Mouse (Mus musculus) liver, embryonic 13.5 days (tissue): ENCODE results near the gene Golga2. TPM values are rescaled to one million over a fixed set of nuclear protein-coding genes. Genes with fewer than 3 reads are reported as not detected.

Experiments
- ATAC-seq: fragments of 200-750 bp; cut with Nextera tagmentation; 2 replicates; pipeline ENCODE4 v1.8.0; 2017; ENCODE audit warnings: low read depth, mild to moderate bottlenecking, moderate number of reproducible peaks, moderate library complexity
- DNase-seq: peaks from one replicate; pipeline ENCODE4 v3.0.0; 2022
- H3K27ac ChIP-seq: fragments of 300-500 bp; sonication (generic); 2 replicates; pipeline ENCODE4 v1.5.1; 2015; ENCODE audit warnings: moderate library complexity, mild to moderate bottlenecking, inconsistent platforms
- H3K27me3 ChIP-seq: fragments of 300-500 bp; sonication (generic); 2 replicates; pipeline ENCODE4 v1.6.1; 2015; ENCODE audit warnings: mild to moderate bottlenecking, inconsistent platforms
- H3K36me3 ChIP-seq: fragments of 300-500 bp; sonication (generic); 2 replicates; pipeline ENCODE4 v1.6.1; 2015; ENCODE audit warnings: mild to moderate bottlenecking, inconsistent platforms
- H3K4me1 ChIP-seq: fragments of 300-500 bp; sonication (generic); replicated peaks from 2 replicates; pipeline ENCODE4 v1.6.1; 2015; ENCODE audit warnings: inconsistent platforms
- H3K4me2 ChIP-seq: fragments of 300-500 bp; sonication (generic); 2 replicates; pipeline ENCODE4 v1.6.1; 2015; ENCODE audit warnings: inconsistent platforms, mild to moderate bottlenecking, moderate library complexity
- H3K4me3 ChIP-seq: fragments of 300-500 bp; sonication (generic); replicated peaks from 2 replicates; pipeline ENCODE4 v1.5.1; 2015; ENCODE audit warnings: mild to moderate bottlenecking, inconsistent platforms
- H3K9ac ChIP-seq: fragments of 300-500 bp; sonication (generic); 2 replicates; pipeline ENCODE4 v1.6.1; 2015; ENCODE audit warnings: mild to moderate bottlenecking, inconsistent platforms
- H3K9me3 ChIP-seq: fragments of 300-500 bp; sonication (generic); replicated peaks from 2 replicates; pipeline ENCODE4 v1.6.1; 2016; ENCODE audit warnings: inconsistent platforms
- WGBS: fragments of 180-500 bp; shearing (Covaris S2); methylation state at CpG from one replicate; pipeline ENCODE4 v1.1.7; 2015; ENCODE audit not compliant: insufficient replicate concordance; 5-methylcytosine and 5-hydroxymethylcytosine counted together
- polyA plus RNA-seq: library from polyadenylated mRNA; unstranded; fragments of >200 nt; fragmentation: Nextera tagmentation; extraction: Ambion mirVana; gene quantifications from 2 replicates; pipeline ENCODE4 v1.2.1, GENCODE M21; 2015

Gene Golga2
- polyA plus RNA-seq, 1 experiment from 2014 or later = 7.4 TPM

DNA sequence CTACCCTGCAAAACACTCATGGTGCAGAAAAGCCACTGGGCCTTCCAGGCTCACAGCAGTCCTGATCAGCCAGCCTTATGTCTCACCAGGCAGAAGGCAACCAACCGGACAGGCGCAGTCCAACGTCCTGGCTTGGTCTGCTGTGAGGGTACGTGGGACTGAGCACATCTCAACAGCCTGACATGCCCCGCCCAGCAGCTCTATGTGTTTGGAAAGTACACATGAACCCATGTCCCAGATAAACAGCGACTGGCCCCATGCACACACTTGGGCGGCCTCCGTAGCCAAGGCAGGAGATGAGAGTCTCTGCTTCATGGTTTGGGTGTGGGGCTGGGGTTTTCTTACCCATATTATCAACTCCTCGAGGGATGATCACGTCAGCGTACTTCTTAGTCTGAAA is 30.9 kb upstream of the Golga2 start:
- H3K4me1 ChIP-seq = peaks cover 18% of the 10 kb centered on the region
- WGBS = 78% methylated on average over 11 of the region's 11 CpGs
- H3K4me2 ChIP-seq = no peak overlapping the region
- no peaks in the 10 kb centered on the region for H3K27me3 ChIP-seq
- DNase-seq (no peak), ATAC-seq (no peak)
- no peak overlapping the region for H3K27ac ChIP-seq
- no peaks in the 10 kb centered on the region for H3K9me3 ChIP-seq
- peaks cover 67% of the 10 kb centered on the region for H3K36me3 ChIP-seq
- H3K4me3 ChIP-seq = no peak overlapping the region
- no peak overlapping the region for H3K9ac ChIP-seq

DNA sequence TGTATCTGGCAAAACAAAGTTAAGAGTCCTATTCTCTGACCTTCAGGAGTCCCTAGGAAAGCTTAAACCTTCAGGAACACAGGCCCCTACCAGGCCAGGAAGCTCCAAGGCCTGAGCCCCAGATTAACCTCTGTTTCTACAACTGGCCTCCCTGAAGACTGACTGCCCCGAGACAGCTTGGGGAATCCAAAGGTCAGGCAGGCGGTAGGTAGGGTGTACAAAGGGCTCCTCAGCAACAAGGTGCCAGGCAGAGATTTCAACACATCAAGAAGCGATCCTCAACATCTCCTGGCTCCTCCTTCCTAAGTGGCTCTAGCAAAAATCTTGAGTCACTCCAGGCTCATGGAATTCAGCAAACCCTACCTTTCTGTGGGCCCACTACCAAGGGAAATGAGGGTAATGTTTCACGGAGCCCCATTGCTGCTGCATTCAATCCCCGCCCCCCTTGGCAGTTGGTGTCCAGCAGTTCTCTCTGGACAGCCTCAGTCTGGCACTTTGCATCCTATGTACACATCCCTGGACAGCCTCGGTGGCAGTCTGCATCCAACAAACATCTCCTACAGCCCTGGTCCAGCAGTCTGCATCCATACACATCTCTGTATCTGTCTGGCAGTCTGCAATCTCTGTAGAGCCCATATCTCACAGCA is 28.2 kb upstream of the Golga2 start:
- Histone ChIP-seq H3K27ac (peak overlapping the region; percentile 79), H3K9me3 (no peaks in the 10 kb centered on the region), H3K9ac (peak overlapping the region; percentile 94), H3K4me1 (peaks cover 18% of the 10 kb centered on the region), H3K4me3 (peak overlapping the region; percentile 91), H3K4me2 (peak overlapping the region; percentile 84), H3K27me3 (no peaks in the 10 kb centered on the region), H3K36me3 (peaks cover 39% of the 10 kb centered on the region)
- WGBS = 49% methylated on average over 6 of the region's 6 CpGs
- ATAC-seq (no peak), DNase-seq (no peak)

DNA sequence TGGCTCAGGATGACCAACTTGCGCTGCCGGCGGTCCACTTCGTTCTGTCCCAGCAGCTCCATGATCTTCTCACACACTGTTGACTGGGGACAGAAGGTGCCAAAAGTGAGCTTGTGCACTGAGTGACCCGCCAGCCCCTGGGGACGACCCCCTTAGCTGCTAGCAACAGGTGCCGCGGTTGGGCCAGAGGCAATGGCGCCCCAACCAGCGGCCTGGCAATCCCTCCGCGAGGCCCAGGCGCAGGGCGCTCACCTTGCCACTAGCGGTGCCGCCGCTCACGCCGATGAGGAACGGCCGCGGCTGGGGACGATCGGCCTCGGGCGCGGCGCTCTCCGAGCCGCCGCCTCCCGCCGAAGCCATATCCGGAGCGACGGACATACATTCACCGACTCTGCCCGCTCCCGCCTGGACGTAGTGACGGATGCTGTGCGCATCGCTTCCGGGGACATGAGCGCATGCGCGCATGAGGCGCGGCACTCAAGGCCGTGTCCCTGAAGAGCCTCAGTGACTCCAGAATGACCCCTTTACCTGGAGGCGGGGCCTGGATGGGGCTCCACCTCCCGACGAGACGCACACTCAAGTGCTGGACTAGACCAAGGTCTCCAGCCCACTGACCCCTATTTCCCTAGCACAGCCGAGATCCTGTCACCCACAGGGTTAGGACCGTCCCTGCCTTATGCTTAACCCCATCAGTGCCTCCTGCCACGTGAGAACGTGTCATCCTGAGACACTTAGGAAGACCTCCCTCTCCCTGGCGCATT is 27.3 kb upstream of the Golga2 start, which contains the start of gene Uck1:
TSS of gene Uck1 (minus strand) at position 503 of the 761 bp plus-strand sequence.
- Histone ChIP-seq H3K9me3 (no peaks in the 10 kb centered on the region), H3K27me3 (no peaks in the 10 kb centered on the region), H3K27ac (peak within 1 kb of the TSS; percentile 79), H3K4me2 (peak within 1 kb of the TSS; percentile 84), H3K36me3 (peaks cover 31% of the 10 kb centered on the region), H3K4me1 (peaks cover 18% of the 10 kb centered on the region), H3K4me3 (peak within 1 kb of the TSS; percentile 91), H3K9ac (peak within 1 kb of the TSS; percentile 94)
- DNase-seq (peak; percentile 92), ATAC-seq (peak; percentile 96)
- WGBS = 1% methylated on average over 59 of the region's 59 CpGs

DNA sequence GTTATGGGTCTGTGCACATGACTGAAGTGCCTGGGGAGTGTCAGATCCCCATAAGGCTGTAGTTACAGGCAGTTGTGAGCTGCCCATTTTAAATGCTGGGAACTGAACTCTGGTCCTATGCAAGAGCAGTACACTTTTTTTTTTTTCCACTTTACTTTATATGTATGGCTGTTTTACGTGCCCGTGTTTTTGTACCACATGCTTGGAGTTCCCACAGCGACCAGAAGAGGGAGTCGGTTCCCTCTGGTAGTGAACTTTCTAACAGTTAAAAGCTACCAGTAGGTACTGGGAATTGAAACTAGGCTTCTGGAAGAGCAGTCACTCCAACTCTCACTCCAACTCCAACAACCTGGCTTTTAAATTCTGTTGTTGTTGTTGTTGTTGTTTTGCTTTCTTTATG is 26.5 kb upstream of the Golga2 start:
- Histone ChIP-seq H3K27me3 (no peaks in the 10 kb centered on the region), H3K9ac (peak overlapping the region; percentile 94; the same call in 1 of the 2 replicates), H3K4me1 (peaks cover 18% of the 10 kb centered on the region), H3K27ac (peak overlapping the region; percentile 79), H3K9me3 (no peaks in the 10 kb centered on the region), H3K4me2 (peak overlapping the region; percentile 84), H3K36me3 (peaks cover 30% of the 10 kb centered on the region), H3K4me3 (peak overlapping the region; percentile 91)
- ATAC-seq (no peak), DNase-seq (peak; percentile 51)
- WGBS = 21% methylated on average over 4 of the region's 4 CpGs

DNA sequence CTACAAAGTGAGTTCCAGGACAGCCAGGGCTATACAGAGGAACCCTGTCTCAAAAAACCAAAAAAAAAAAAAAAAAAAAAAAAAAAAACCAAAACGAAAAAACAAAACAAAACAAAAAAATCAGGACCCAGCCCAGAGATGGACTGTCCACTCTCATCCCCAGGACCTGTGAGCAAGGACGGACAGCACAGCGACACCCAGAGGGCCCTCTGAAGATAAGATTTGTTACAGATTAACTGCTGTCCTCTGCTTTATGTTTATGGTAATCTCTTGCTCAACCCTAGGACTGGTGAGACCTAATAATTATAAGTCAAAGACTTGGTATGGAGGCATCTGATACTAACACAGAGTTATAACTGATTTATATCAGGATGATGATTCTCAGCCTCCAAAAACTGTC is 11.4 kb upstream of the Golga2 start:
- H3K27me3 ChIP-seq = no peaks in the 10 kb centered on the region
- no peak overlapping the region for H3K27ac ChIP-seq
- no peak overlapping the region for H3K9ac ChIP-seq
- H3K4me3 ChIP-seq = no peak overlapping the region
- DNase-seq (no peak), ATAC-seq (no peak)
- H3K9me3 ChIP-seq = no peaks in the 10 kb centered on the region
- H3K36me3 ChIP-seq = peaks cover 32% of the 10 kb centered on the region
- no peaks in the 10 kb centered on the region for H3K4me1 ChIP-seq
- 46% methylated on average over 3 of the region's 3 CpGs for WGBS
- no peak overlapping the region for H3K4me2 ChIP-seq

DNA sequence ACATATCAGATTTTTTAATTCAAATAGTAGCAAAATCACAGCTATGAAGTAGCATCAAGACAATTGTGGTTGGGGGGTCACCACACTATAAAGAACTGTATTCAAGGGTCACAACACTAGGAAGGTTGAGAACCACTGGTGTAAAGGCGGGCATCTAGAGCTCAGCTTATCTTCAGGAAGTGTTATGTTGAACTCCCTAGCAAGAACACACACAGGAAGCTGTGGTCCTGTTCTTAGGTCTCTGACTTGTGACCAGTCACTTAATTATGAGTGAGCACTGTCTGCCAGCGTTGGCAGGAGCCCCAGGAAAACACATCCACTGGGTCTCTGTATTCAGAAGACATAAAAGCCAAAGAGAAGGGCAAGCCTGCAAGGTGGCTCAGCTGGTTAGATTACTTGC is 4.9 kb upstream of the Golga2 start:
- H3K9me3 ChIP-seq = no peaks in the 10 kb centered on the region
- ATAC-seq (no peak), DNase-seq (no peak)
- WGBS = 32% methylated on average over 2 of the region's 2 CpGs
- no peak overlapping the region for H3K27ac ChIP-seq
- H3K4me3 ChIP-seq = no peak overlapping the region
- H3K36me3 ChIP-seq = peaks cover 69% of the 10 kb centered on the region
- H3K4me1 ChIP-seq = peaks cover 24% of the 10 kb centered on the region
- no peak overlapping the region for H3K4me2 ChIP-seq
- H3K27me3 ChIP-seq = no peaks in the 10 kb centered on the region
- no peak overlapping the region for H3K9ac ChIP-seq

DNA sequence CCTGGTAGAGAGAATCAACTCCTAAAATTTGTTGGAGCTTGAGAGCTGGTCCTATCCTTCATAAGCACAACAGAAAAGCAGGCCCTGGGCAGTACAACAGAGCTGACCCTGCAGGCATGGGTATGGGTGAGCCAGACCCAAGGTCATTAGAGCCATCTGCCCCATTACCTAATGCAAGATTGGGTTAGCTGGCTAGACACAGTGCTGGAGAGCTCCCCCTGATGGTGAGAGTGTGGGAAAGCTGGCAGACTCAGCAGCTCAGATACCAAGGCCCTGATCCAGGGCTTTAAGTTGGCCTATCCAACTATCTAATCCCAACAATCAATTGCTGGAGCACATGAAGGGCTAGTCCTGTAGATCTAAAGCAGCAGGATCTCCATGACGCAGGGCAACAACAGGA is 4.5 kb upstream of the Golga2 start:
- ATAC-seq (no peak), DNase-seq (peak; percentile 39)
- Histone ChIP-seq H3K4me1 (peaks cover 25% of the 10 kb centered on the region), H3K4me3 (no peak overlapping the region), H3K27me3 (no peaks in the 10 kb centered on the region), H3K27ac (no peak overlapping the region), H3K36me3 (peaks cover 67% of the 10 kb centered on the region), H3K4me2 (no peak overlapping the region), H3K9me3 (no peaks in the 10 kb centered on the region), H3K9ac (no peak overlapping the region)
- 79% methylated on average over 1 of the region's 1 CpGs for WGBS

DNA sequence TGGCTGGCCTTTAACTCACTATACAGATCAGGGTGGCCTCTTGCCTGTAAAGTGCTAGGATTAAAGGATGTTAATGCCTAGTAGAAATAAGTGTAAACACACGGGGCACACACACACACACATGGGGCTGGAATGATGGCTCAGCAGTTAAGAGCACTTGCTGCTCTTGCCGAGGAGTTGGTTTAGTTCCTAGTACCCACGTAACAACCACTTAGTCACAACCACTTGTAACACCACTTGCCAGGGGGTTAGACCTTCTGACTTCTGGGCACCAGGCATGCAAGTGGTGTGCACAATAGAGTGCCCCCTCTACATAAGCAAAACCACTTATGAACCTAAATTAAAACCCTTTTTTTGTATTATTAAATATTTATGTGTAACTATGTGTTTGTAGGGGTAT is 3.2 kb upstream of the Golga2 start:
- no peaks in the 10 kb centered on the region for H3K27me3 ChIP-seq
- H3K27ac ChIP-seq = no peak overlapping the region
- H3K9ac ChIP-seq = no peak overlapping the region
- no peak for DNase-seq
- H3K4me1 ChIP-seq = peaks cover 30% of the 10 kb centered on the region
- no peak for ATAC-seq
- peaks cover 54% of the 10 kb centered on the region for H3K36me3 ChIP-seq
- WGBS = 68% methylated on average over 3 of the region's 3 CpGs
- H3K4me2 ChIP-seq = no peak overlapping the region
- no peaks in the 10 kb centered on the region for H3K9me3 ChIP-seq
- H3K4me3 ChIP-seq = no peak overlapping the region

DNA sequence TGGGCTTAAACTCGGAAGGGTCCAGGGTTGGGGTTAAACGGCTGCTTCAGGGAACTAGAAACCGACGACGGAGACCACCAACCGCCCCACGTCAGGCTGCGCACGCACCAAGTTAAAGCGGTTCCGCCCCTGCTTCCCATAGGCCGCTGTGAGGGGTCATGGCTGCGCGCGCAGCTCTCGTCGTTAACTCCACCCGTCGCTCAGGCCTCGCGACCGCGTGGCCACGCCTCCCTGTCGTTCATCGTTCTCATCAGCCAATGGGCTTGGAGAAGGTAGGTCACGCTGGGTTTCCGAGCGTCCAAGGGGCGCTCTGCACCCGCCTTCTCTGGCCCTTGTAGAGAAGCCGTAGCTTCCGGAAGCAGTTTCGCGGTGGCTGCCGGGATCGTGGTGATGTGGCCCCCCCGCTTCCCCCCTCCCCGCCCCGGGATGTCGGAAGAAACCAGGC is 761 bp downstream of the Golga2 start, which contains the start of gene Swi5:
TSS of gene Swi5 (minus strand) at position 153 of the 445 bp plus-strand sequence.
- peak within 1 kb of the TSS; percentile 88 for H3K27ac ChIP-seq
- no peaks in the 10 kb centered on the region for H3K9me3 ChIP-seq
- H3K27me3 ChIP-seq = no peaks in the 10 kb centered on the region
- H3K4me1 ChIP-seq = peaks cover 34% of the 10 kb centered on the region
- H3K4me3 ChIP-seq = peak within 1 kb of the TSS; percentile 92
- peaks cover 28% of the 10 kb centered on the region for H3K36me3 ChIP-seq
- under 1% methylated on average over 41 of the region's 41 CpGs for WGBS
- H3K4me2 ChIP-seq = peak within 1 kb of the TSS; percentile 94
- DNase-seq (peak; percentile 92), ATAC-seq (peak; percentile 97)
- H3K9ac ChIP-seq = peak within 1 kb of the TSS; percentile 95

DNA sequence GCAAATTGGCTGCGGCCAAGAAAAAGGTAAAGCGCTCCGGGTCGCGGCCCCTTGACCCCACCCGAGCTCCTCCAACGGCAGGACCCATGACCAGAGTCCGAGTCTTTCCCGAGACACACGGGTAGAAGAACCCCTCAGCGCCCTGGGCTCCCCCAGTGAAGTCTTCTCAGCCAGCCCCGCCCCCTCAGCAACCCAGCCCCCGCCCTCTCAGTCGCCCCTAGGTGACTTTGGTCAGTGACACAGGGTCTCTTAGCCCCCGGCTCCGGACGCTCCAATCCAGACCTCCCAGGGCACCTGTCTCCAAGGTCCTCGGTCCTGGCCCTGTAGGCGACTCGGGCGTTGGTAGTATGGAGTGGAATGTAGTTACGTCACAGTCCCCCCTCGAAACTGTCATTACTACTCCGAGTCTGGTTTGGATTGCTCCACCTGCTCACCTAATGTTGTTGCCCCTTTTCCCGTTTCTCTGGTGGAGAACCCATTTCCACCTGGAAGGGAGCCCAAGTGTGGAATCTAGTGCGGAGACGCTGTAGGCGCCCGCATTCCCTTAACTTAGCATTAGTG is 1.3 kb downstream of the Golga2 start:
- 1% methylated on average over 29 of the region's 29 CpGs for WGBS
- H3K4me2 ChIP-seq = peak overlapping the region; percentile 94
- DNase-seq = no peak

DNA sequence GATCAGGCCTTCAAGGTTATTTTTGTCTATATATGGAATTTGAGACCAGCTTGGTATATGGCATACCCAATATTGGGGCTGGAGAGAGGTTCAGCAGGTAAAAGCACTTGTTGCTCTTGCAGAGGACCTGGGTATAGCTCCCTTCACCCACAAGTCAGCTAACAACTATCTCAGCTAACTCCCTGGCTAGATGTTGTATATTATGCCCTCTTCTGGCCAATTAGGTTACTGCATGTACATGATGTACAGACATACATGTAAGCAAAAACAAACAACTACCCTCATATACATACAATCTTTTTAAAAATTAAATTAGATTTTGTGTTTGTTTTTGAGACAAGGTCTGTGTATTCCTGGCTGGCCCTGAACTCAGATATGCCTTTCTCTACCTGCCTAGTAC is 2.4 kb downstream of the Golga2 start:
- H3K4me3 ChIP-seq = peak overlapping the region; percentile 92
- H3K9me3 ChIP-seq = no peaks in the 10 kb centered on the region
- peaks cover 29% of the 10 kb centered on the region for H3K36me3 ChIP-seq
- H3K27ac ChIP-seq = peak overlapping the region; percentile 83; the same call in 1 of the 2 replicates
- peaks cover 34% of the 10 kb centered on the region for H3K4me1 ChIP-seq
- H3K27me3 ChIP-seq = no peaks in the 10 kb centered on the region
- DNase-seq (no peak), ATAC-seq (no peak)
- H3K9ac ChIP-seq = peak overlapping the region; percentile 89; the same call in 1 of the 2 replicates
- H3K4me2 ChIP-seq = peak overlapping the region; percentile 94

More for the DNA sequence above, 1.3 kb downstream of the Golga2 start:
- H3K9me3 ChIP-seq = no peaks in the 10 kb centered on the region
- H3K4me3 ChIP-seq = peak overlapping the region; percentile 92
- peak; percentile 61 for ATAC-seq
- H3K36me3 ChIP-seq = peaks cover 30% of the 10 kb centered on the region
- H3K9ac ChIP-seq = peak overlapping the region; percentile 89
- H3K27ac ChIP-seq = peak overlapping the region; percentile 83
- peaks cover 34% of the 10 kb centered on the region for H3K4me1 ChIP-seq
- no peaks in the 10 kb centered on the region for H3K27me3 ChIP-seq
